Mouse (Mus musculus): ENCODE measurements around the gene Gm17482.

- no peak for TF ChIP-seq POLR2A (IDR thresholded peaks at IDR 0.05; ENCODE audit: low read depth, low read length)
- no peak for TF ChIP-seq CTCF (IDR thresholded peaks at IDR 0.05; ENCODE audit: extremely low read depth, insufficient read depth, insufficient read length, insufficient replicate concordance)
Measured at GRCm38 (mm10) chr6:115212132-115212903, 14.8 kb upstream of the Gm17482 start.

All from spleen, adult 2 months (tissue).